Mouse (Mus musculus) layer of hippocampus, adult 9-10 months (tissue): ENCODE results near the gene Nup155.

Source experiments
- DNase-seq: peaks from one replicate; pipeline ENCODE4 v3.0.0; 2022; ENCODE audit warnings: low spot score

Nup155 gene

GRCm38 (mm10) chr15:8190435-8190834 lies 81.4 kb downstream of the Nup155 start:
- DNase-seq: no peak

- no peak for DNase-seq
Observed at GRCm38 (mm10) chr15:8200317-8200716, 91.2 kb downstream of the Nup155 start.

GRCm38 (mm10) chr15:8208362-8208761 lies 99.3 kb downstream of the Nup155 start:
- no peak for DNase-seq
